Mouse (Mus musculus) heart, embryonic 13.5 days (tissue): ENCODE measurements around the gene Unc5c. TPM values are rescaled to one million over a fixed set of nuclear protein-coding genes. Genes with fewer than 3 reads are reported as not detected.

Experiments
- ATAC-seq: fragments of 200-750 bp; cut with Nextera tagmentation; 2 replicates; pipeline ENCODE4 v1.8.0; 2017; ENCODE audit warnings: moderate TSS enrichment; ENCODE audit not compliant: insufficient number of reproducible peaks, low FRiP score, low TSS enrichment; ENCODE audit errors: extremely low read depth
- H3K27ac ChIP-seq: fragments of 300-500 bp; sonication (generic); replicated peaks from 2 replicates; pipeline ENCODE4 v1.5.1; 2015; ENCODE audit warnings: moderate library complexity, mild to moderate bottlenecking, inconsistent platforms
- H3K27me3 ChIP-seq: fragments of 300-500 bp; sonication (generic); replicated peaks from 2 replicates; pipeline ENCODE4 v1.6.1; 2015; ENCODE audit warnings: mild to moderate bottlenecking, inconsistent platforms
- H3K36me3 ChIP-seq: fragments of 300-500 bp; sonication (generic); 2 replicates; pipeline ENCODE4 v1.6.1; 2015; ENCODE audit warnings: mild to moderate bottlenecking, inconsistent platforms
- H3K4me1 ChIP-seq: fragments of 300-500 bp; sonication (generic); 2 replicates; pipeline ENCODE4 v1.6.1; 2015; ENCODE audit warnings: inconsistent platforms
- H3K4me2 ChIP-seq: fragments of 300-500 bp; sonication (generic); 2 replicates; pipeline ENCODE4 v1.6.1; 2015; ENCODE audit warnings: inconsistent platforms, mild to moderate bottlenecking, moderate library complexity
- H3K4me3 ChIP-seq: fragments of 300-500 bp; sonication (generic); 2 replicates; pipeline ENCODE4 v1.5.1; 2015; ENCODE audit warnings: moderate library complexity, mild to moderate bottlenecking, inconsistent platforms
- H3K9ac ChIP-seq: fragments of 300-500 bp; sonication (generic); 2 replicates; pipeline ENCODE4 v1.6.1; 2015; ENCODE audit warnings: inconsistent platforms, mild to moderate bottlenecking, moderate library complexity
- H3K9me3 ChIP-seq: fragments of 300-500 bp; sonication (generic); 2 replicates; pipeline ENCODE4 v1.6.1; 2016; ENCODE audit warnings: inconsistent platforms
- WGBS: fragments of 180-500 bp; shearing (Covaris S2); methylation state at CpG from one replicate; pipeline ENCODE4 v1.1.7; 2015; ENCODE audit warnings: mixed read lengths; 5-methylcytosine and 5-hydroxymethylcytosine counted together
- polyA plus RNA-seq: library from polyadenylated mRNA; unstranded; fragments of >200 nt; fragmentation: Nextera tagmentation; extraction: Ambion mirVana; gene quantifications from 2 replicates; pipeline ENCODE4 v1.2.1, GENCODE M21; 2015

The Unc5c gene
- polyA plus RNA-seq, 1 experiment from 2014 or later, result 4.8 TPM

GRCm38 (mm10) chr3:141511253-141512038 lies 46.4 kb downstream of the Unc5c start:
- Histone ChIP-seq H3K9ac (no peak overlapping the region), H3K4me3 (no peak overlapping the region), H3K27me3 (no peaks in the 10 kb centered on the region), H3K4me2 (no peak overlapping the region), H3K36me3 (no peaks in the 10 kb centered on the region), H3K9me3 (no peaks in the 10 kb centered on the region), H3K4me1 (no peaks in the 10 kb centered on the region; the same call in 1 of the 2 replicates), H3K27ac (no peak overlapping the region)
- ATAC-seq, result no peak
- WGBS, result 46% methylated on average over 5 of the region's 5 CpGs

- ATAC-seq, result no peak
- Histone ChIP-seq H3K9me3 (no peaks in the 10 kb centered on the region), H3K4me2 (no peak overlapping the region), H3K4me1 (no peaks in the 10 kb centered on the region), H3K27me3 (no peaks in the 10 kb centered on the region), H3K36me3 (no peaks in the 10 kb centered on the region), H3K27ac (no peak overlapping the region), H3K9ac (no peak overlapping the region), H3K4me3 (no peak overlapping the region)
Observed at GRCm38 (mm10) chr3:141528751-141529150, 63.7 kb downstream of the Unc5c start.

GRCm38 (mm10) chr3:141529599-141529998 lies 64.6 kb downstream of the Unc5c start:
- H3K36me3 ChIP-seq, result no peaks in the 10 kb centered on the region
- H3K27ac ChIP-seq, result no peak overlapping the region
- H3K4me2 ChIP-seq, result no peak overlapping the region
- no peak for ATAC-seq
- no peaks in the 10 kb centered on the region for H3K27me3 ChIP-seq
- no peaks in the 10 kb centered on the region for H3K4me1 ChIP-seq
- no peak overlapping the region for H3K9ac ChIP-seq
- H3K4me3 ChIP-seq, result no peak overlapping the region
- H3K9me3 ChIP-seq, result no peaks in the 10 kb centered on the region

- no peaks in the 10 kb centered on the region for H3K27me3 ChIP-seq
- WGBS, result 79% methylated on average over 5 of the region's 5 CpGs
- no peak overlapping the region for H3K4me3 ChIP-seq
- no peaks in the 10 kb centered on the region for H3K36me3 ChIP-seq
- H3K4me1 ChIP-seq, result peaks cover 3% of the 10 kb centered on the region; the same call in 1 of the 2 replicates
- no peaks in the 10 kb centered on the region for H3K9me3 ChIP-seq
- no peak overlapping the region for H3K27ac ChIP-seq
- ATAC-seq, result no peak
- H3K9ac ChIP-seq, result no peak overlapping the region
- no peak overlapping the region for H3K4me2 ChIP-seq
Observed at GRCm38 (mm10) chr3:141533861-141534260, 68.8 kb downstream of the Unc5c start.

GRCm38 (mm10) chr3:141536857-141537256 lies 71.8 kb downstream of the Unc5c start:
- Histone ChIP-seq H3K4me2 (no peak overlapping the region), H3K4me1 (peaks cover 3% of the 10 kb centered on the region; the same call in 1 of the 2 replicates), H3K9ac (no peak overlapping the region), H3K36me3 (no peaks in the 10 kb centered on the region), H3K27ac (no peak overlapping the region), H3K9me3 (no peaks in the 10 kb centered on the region), H3K27me3 (no peaks in the 10 kb centered on the region), H3K4me3 (no peak overlapping the region)
- ATAC-seq, result no peak
- 45% methylated on average over 5 of the region's 5 CpGs for WGBS

- no peak overlapping the region for H3K4me3 ChIP-seq
- no peaks in the 10 kb centered on the region for H3K9me3 ChIP-seq
- H3K4me1 ChIP-seq, result peaks cover 3% of the 10 kb centered on the region; the same call in 1 of the 2 replicates
- no peaks in the 10 kb centered on the region for H3K27me3 ChIP-seq
- no peak for ATAC-seq
- H3K9ac ChIP-seq, result no peak overlapping the region
- no peak overlapping the region for H3K4me2 ChIP-seq
- H3K27ac ChIP-seq, result no peak overlapping the region
- 56% methylated on average over 1 of the region's 1 CpGs for WGBS
- no peaks in the 10 kb centered on the region for H3K36me3 ChIP-seq
Observed at GRCm38 (mm10) chr3:141538120-141538519, 73.1 kb downstream of the Unc5c start.

- Histone ChIP-seq H3K4me3 (no peak overlapping the region), H3K4me2 (no peak overlapping the region), H3K9me3 (no peaks in the 10 kb centered on the region), H3K36me3 (no peaks in the 10 kb centered on the region), H3K9ac (no peak overlapping the region), H3K4me1 (peaks cover 3% of the 10 kb centered on the region; the same call in 1 of the 2 replicates), H3K27me3 (no peaks in the 10 kb centered on the region), H3K27ac (no peak overlapping the region)
- WGBS, result 79% methylated on average over 7 of the region's 7 CpGs
- no peak for ATAC-seq
Observed at GRCm38 (mm10) chr3:141540749-141541148, 75.7 kb downstream of the Unc5c start.

- no peaks in the 10 kb centered on the region for H3K36me3 ChIP-seq
- H3K4me3 ChIP-seq, result no peak overlapping the region
- no peak overlapping the region for H3K27ac ChIP-seq
- no peaks in the 10 kb centered on the region for H3K9me3 ChIP-seq
- no peak overlapping the region for H3K4me2 ChIP-seq
- H3K27me3 ChIP-seq, result no peaks in the 10 kb centered on the region
- peaks cover 20% of the 10 kb centered on the region for H3K4me1 ChIP-seq
- no peak for ATAC-seq
- H3K9ac ChIP-seq, result no peak overlapping the region
- WGBS, result 47% methylated on average over 5 of the region's 5 CpGs
Observed at GRCm38 (mm10) chr3:141547341-141547814, 82.4 kb downstream of the Unc5c start.

- Histone ChIP-seq H3K4me1 (peaks cover 20% of the 10 kb centered on the region), H3K4me2 (no peak overlapping the region), H3K27me3 (no peaks in the 10 kb centered on the region), H3K9ac (no peak overlapping the region), H3K9me3 (no peaks in the 10 kb centered on the region), H3K4me3 (no peak overlapping the region), H3K27ac (peak overlapping the region; percentile 39), H3K36me3 (no peaks in the 10 kb centered on the region)
- 27% methylated on average over 3 of the region's 3 CpGs for WGBS
- ATAC-seq, result no peak
Observed at GRCm38 (mm10) chr3:141549661-141550060, 84.6 kb downstream of the Unc5c start.

- no peak overlapping the region for H3K27ac ChIP-seq
- H3K27me3 ChIP-seq, result no peaks in the 10 kb centered on the region
- H3K4me2 ChIP-seq, result no peak overlapping the region
- H3K9ac ChIP-seq, result no peak overlapping the region
- H3K36me3 ChIP-seq, result no peaks in the 10 kb centered on the region
- ATAC-seq, result no peak
- 82% methylated on average over 1 of the region's 1 CpGs for WGBS
- no peaks in the 10 kb centered on the region for H3K9me3 ChIP-seq
- H3K4me3 ChIP-seq, result no peak overlapping the region
- peaks cover 15% of the 10 kb centered on the region for H3K4me1 ChIP-seq
Observed at GRCm38 (mm10) chr3:141552960-141553359, 87.9 kb downstream of the Unc5c start.

GRCm38 (mm10) chr3:141557072-141557471 lies 92.1 kb downstream of the Unc5c start:
- H3K9me3 ChIP-seq, result no peaks in the 10 kb centered on the region
- H3K4me1 ChIP-seq, result no peaks in the 10 kb centered on the region
- no peak overlapping the region for H3K4me3 ChIP-seq
- no peak for ATAC-seq
- H3K36me3 ChIP-seq, result no peaks in the 10 kb centered on the region
- H3K27me3 ChIP-seq, result no peaks in the 10 kb centered on the region
- H3K9ac ChIP-seq, result no peak overlapping the region
- WGBS, result 65% methylated on average over 5 of the region's 5 CpGs
- H3K27ac ChIP-seq, result no peak overlapping the region
- no peak overlapping the region for H3K4me2 ChIP-seq

GRCm38 (mm10) chr3:141575076-141575688 lies 110.2 kb downstream of the Unc5c start:
- H3K4me2 ChIP-seq, result no peak overlapping the region
- no peak overlapping the region for H3K27ac ChIP-seq
- no peak overlapping the region for H3K4me3 ChIP-seq
- no peak for ATAC-seq
- no peak overlapping the region for H3K9ac ChIP-seq
- H3K27me3 ChIP-seq, result no peaks in the 10 kb centered on the region
- no peaks in the 10 kb centered on the region for H3K9me3 ChIP-seq
- H3K36me3 ChIP-seq, result no peaks in the 10 kb centered on the region
- 0 out of 2 replicates have a peak, but pooled peaks cover 6% of the 10 kb centered on the region for H3K4me1 ChIP-seq
- WGBS, result 57% methylated on average over 6 of the region's 6 CpGs
